Mouse (Mus musculus) gastrocnemius, adult 2 months (tissue): ENCODE results near the gene Emid1. TPM values are rescaled to one million over a fixed set of nuclear protein-coding genes. Genes with fewer than 3 reads are reported as not detected.

ENCODE experiments used
- DNase-seq: peaks from one replicate; pipeline ENCODE4 v3.0.0; 2022
- H3K27ac ChIP-seq: fragments of 200-600 bp; 2 replicates; pipeline ENCODE4 v1.8.1; 2022; ENCODE audit warnings: mild to moderate bottlenecking
- H3K4me3 ChIP-seq: fragments of 200-600 bp; 2 replicates; pipeline ENCODE4 v1.8.1; 2022; ENCODE audit warnings: mild to moderate bottlenecking, moderate library complexity
- CTCF ChIP-seq: fragments of 200-600 bp; IDR thresholded peaks from 2 replicates; pipeline ENCODE4 v1.8.1; 2022; ENCODE audit warnings: antibody characterized with exemption, mild to moderate bottlenecking, moderate library complexity
- intact Hi-C: fragments of 180-260 bp; cut with DNase I; formaldehyde crosslinking; loops from one replicate; pipeline ENCODE4 v1.15.1; 2025
- total RNA-seq, 2 experiments: library from RNA; stranded (reverse); gene quantifications; 2 replicates each; pipeline ENCODE4 v1.2.3; 2021

Gene Emid1
- total RNA-seq, 2 experiments from 2014 or later: 5.4 to 10.9 TPM

DNA sequence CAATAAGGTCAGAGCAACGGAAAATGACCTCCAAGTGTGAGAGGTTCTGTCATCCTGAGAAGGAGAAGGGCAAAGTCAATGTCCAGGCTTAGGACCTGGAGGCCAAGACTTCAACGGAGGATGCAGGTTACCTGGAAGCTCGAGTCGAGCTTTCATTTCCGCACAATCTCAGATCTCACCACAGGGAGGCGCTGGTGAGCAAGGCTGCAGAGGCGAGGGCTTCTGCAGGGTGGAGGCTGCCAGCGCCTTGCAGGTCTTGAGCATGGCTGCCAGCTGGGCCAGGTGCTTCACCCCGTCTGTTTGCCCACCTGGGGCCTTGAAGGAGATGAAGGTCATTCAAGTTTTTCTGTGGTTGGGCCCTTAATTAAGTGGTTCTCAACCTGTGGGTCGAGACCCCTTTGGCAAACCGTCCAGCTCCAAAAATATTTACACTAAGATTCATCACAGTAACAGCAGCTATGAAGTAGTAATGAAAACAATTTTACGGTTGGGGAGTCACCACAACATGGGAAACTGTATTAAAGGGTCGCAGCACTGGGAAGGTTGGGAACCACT is 29.9 kb upstream of the Emid1 start:
- Histone ChIP-seq H3K4me3 (no peak overlapping the region), H3K27ac (peak overlapping the region; percentile 78)
- intact Hi-C loops: loop anchor here (2.0 to 10.0 kb wide), 5 partner anchors 65 to 293 kb away; partner anchors contain the start of genes Kremen1 and Znrf3

DNA sequence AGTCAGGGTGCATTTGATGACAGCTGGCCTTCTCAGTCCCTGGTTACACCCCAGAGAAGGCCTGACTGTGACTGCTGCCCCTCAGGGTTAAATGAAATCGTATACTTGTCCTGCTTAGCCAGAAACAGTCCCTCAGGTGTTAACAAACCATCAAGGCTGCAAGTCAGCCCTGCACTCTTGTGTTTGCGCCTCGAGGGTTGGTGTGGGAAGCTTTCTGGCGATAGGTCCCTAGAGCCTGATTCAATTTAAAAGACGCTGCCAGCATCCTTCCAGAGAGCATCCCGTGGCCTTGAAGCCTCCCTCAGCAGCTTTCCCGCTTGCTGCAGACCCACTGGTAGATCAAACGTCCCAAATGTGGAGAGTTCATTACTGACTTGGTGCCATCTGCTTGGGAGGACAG is 27.3 kb upstream of the Emid1 start:
- no peak for DNase-seq
- Histone ChIP-seq H3K4me3 (no peak overlapping the region), H3K27ac (peak overlapping the region; percentile 24)
- no peak for TF ChIP-seq CTCF
- intact Hi-C loops: no loop called here

More for the DNA sequence above, 29.9 kb upstream of the Emid1 start:
- DNase-seq: peak; percentile 90
- peak; percentile 98 for TF ChIP-seq CTCF

DNA sequence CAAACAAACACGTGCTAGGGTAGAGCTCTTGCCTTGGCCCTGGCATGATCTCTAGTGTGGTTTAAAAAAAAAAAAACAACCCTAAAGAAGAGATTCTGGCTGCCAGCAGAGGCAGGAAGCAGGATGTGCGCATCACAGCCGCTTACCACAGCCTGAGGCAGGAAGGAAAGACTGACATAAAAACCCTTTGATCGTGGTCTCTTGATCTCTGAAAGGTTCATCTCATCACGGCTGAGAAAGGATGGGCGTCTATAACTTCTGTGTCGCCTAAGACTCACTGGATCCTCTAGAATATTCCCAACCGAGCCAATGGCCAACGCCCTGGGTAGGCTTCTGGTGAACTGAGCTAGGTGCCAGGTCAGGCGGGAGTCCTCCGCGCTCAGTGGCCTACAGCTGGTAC is 25.1 kb upstream of the Emid1 start:
- H3K4me3 ChIP-seq: no peak overlapping the region
- intact Hi-C loops: no loop called here
- H3K27ac ChIP-seq: no peak overlapping the region
- DNase-seq: no peak
- TF ChIP-seq CTCF: no peak

DNA sequence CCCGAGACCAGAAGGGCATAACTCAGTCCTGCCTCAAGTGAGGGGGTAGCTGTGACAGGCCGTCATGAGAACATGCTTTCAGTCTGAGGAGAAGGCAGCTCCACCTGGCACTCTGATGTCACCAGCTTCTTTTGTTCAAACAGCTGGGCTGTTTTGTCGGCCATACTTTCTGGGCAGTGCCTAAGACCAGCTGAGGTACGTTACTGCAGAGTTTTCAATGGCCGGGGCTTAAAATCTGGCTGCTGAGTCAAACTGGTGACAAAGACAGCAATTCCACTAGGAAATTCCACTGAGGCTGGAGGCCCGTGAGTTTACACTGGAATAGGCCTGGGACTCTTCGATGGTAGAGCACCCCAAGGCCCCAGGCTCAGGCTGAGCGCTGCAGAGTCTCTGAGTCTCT is 24.6 kb upstream of the Emid1 start:
- TF ChIP-seq CTCF: no peak
- no peak overlapping the region for H3K4me3 ChIP-seq
- H3K27ac ChIP-seq: no peak overlapping the region
- DNase-seq: no peak
- intact Hi-C loops: no loop called here

DNA sequence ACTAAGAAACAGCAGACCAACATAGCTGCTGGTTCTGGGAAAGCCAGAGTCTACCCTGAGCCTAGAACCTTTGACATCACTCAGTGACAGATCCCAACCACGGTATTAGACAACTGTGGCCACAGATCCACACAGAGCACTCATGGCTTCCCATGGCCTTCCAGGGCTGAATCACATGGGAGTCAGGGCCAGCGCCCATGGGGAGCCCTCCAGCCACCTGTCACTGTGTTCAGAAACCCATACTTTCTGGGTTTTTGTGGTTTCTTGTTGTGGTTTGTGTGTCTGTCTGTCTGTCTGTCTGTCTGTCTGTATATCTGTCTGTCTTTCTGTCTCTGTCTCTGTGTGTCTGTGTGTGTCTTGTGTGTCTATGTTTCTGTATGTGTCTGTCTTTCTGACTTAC is 23.8 kb upstream of the Emid1 start:
- no peak for TF ChIP-seq CTCF
- intact Hi-C loops: no loop called here
- no peak for DNase-seq
- no peak overlapping the region for H3K27ac ChIP-seq
- H3K4me3 ChIP-seq: no peak overlapping the region

DNA sequence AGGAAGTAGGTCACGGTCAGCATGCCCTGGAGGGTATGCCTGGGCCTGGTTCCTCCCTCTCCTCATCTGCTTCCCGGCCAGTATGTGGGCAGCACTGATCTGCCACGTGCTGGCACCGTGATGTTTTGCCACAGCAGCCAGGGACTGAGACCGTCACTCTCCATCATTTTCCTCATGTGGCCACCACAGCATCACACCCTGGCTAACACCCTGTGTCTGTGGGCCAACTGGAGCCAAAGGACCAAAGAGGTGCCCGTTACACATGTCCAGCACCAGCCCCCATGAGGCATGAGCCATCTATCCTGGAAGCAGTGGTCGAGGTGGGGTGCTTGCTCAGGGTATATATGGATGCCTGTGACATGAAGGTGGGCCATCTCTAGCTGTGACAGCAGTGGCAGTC is 23.1 kb upstream of the Emid1 start:
- no peak for TF ChIP-seq CTCF
- no peak for DNase-seq
- intact Hi-C loops: no loop called here

DNA sequence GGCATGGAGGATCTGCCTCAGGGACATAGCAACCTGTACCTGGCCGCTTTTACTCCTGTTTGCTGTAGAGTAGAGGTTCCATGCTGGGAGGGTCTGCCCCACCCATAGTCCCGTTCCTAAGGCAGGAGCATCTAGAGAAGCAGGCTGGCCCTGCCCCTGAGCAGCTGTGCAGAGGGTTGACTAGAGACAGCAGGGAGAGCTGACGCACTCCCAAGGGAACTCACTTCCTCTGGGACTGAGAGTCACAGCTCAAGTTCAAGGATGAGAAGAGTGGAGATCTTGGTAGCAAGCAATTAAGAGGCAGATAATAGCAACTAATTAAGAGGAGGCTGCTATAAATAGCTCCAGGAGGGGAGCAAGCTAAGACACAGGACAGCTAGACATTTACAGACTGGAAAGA is 20.8 kb upstream of the Emid1 start:
- H3K27ac ChIP-seq: no peak overlapping the region
- intact Hi-C loops: no loop called here
- DNase-seq: no peak
- TF ChIP-seq CTCF: no peak
- no peak overlapping the region for H3K4me3 ChIP-seq

More for the DNA sequence above, 23.1 kb upstream of the Emid1 start:
- Histone ChIP-seq H3K27ac (no peak overlapping the region), H3K4me3 (no peak overlapping the region)

DNA sequence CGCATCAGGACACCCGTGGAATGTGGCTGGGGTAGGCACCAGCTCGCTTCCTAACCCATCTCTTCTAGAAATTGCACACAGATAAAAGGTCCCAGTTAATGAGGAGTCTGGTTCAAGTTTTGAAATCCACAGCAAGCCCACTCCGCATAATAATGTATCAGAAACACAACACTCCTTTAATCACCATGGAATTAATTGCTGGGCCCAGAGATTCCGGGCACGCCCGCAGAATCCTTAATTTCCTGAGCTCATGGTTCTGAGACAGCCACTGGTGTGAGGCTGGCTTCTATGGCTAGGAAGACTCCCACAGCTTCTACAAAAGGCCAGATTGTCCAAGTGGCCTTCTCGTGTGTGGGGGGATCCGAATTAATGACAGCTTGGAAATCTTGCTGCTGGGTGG is 15.3 kb upstream of the Emid1 start:
- no peak for TF ChIP-seq CTCF
- H3K27ac ChIP-seq: no peak overlapping the region

DNA sequence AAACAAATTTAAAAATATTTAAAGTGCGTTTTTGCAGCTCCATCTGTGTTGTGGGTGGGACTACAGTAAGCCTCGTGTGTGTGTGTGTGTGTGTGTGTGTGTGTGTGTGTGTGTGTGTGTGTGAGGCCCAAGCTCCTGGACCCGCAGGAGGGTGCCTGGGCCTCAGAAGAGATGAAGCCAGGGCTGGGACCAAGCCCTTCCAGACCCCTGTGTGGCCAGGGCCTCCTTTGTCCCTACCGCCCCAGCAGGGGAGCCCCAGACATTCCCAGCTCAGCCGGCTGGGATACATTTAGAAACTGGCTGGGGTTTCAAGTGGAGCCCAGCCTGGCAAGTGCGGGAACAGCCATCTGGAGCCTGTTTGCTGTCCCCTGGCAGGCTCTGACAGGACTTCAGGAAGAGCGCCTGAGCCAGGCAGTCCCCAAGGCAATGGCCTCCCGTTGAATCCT is 13.4 kb upstream of the Emid1 start:
- intact Hi-C loops: no loop called here
- H3K27ac ChIP-seq: peak overlapping the region; percentile 66
- TF ChIP-seq CTCF: peak; percentile 2; the same call in 1 of the 2 replicates

More for the DNA sequence above, 15.3 kb upstream of the Emid1 start:
- DNase-seq: no peak
- intact Hi-C loops: no loop called here
- no peak overlapping the region for H3K4me3 ChIP-seq

DNA sequence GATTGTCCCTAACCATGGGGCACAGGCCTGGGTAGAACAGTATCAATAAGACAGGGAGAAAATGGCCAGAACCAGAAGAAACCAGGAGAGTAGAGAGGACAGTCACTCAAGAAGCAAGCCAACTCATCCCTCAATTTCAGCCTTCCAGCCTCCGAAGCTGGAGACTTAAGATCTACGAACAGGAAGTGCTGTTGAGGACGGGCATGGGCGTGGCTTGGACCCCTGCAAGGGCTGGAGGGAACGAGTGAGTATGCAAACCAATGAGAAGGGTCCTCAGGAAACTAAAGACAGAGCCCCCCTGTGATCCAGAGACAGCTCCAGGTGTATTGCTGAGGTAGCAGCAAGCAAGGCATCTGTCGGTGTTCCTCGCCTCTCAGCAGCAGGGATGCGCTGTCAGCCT is 12.3 kb upstream of the Emid1 start:
- no peak for DNase-seq
- Histone ChIP-seq H3K4me3 (no peak overlapping the region), H3K27ac (no peak overlapping the region)
- no peak for TF ChIP-seq CTCF
- intact Hi-C loops: no loop called here

More for the DNA sequence above, 13.4 kb upstream of the Emid1 start:
- no peak overlapping the region for H3K4me3 ChIP-seq
- peak; percentile 82 for DNase-seq

DNA sequence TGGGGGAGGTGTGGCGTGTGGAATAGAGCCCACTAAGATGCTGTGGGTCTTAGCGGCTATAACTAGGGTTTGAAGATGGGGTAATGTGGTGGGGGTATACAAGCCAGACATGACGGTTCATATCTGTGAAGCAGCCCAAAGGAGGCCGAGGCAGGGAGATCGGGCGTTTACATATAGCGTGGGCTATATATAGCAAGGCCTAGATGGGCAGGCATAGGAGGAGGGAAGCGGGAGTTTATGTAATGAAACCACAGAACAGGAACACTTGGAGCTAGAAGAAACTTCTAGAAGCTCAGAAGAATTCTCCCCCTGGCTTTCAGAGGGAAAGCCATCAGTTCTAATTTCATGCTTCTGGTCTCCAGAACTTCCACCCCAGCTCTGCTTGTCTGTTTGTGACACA is 11.4 kb upstream of the Emid1 start:
- no peak for TF ChIP-seq CTCF
- no peak for DNase-seq
- Histone ChIP-seq H3K27ac (no peak overlapping the region), H3K4me3 (no peak overlapping the region)
- intact Hi-C loops: no loop called here

DNA sequence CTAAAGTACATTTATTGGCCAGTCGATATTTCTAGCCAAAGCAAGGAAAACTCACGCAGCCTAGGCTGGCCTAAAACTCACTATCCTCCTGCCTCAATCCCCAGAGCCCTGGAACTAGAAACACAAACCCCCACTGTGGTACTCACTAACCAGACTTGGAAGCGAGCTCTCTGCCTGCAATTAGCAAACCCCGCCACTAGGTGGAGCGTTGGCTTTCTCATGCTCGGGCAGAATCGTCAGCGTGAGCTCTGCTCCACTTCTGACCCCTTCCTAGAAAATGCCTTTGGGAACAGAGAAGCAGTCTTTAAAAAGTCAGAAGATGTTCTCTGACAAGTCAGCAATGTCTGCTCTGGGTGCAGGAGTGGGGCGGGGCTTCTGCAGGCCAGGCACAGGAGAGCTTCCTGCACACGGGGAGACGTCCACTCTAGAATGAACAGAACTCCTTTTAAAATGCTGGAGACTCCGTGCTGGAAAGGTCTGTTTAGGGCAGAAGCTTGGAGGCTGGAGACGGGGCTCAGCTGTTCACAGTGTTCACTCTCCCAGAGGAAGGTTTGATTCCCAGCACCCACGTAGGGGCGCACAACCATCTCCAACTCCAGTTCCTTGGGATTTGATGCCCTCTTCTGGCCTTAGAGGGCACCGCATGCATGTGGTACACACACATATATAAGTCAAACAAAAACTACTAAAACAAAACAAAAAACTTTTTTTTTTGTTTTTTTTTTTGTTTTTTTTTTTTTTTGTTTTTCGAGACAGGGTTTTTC is 8.8 kb upstream of the Emid1 start:
- intact Hi-C loops: no loop called here

DNA sequence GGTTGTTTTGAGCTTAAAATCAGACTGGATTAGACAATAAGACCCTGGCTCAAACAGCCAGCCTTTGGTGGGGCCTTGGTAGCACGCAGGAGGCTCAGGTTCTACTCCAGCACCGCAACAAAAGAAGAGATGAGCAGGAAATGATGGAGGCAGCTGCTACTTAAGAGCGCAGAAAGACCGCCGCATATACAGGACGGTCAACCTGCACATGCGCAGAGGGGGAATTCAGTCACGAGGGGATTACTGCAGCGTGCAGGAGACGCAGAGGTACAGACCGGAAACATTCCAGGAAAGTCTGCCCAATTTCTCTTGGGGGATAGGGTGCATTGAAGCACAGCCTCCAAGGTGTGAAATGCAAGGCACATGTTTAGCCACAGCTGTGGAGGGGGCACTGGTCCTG is 6.0 kb upstream of the Emid1 start:
- TF ChIP-seq CTCF: no peak
- intact Hi-C loops: no loop called here
- H3K4me3 ChIP-seq: no peak overlapping the region
- no peak for DNase-seq
- H3K27ac ChIP-seq: no peak overlapping the region

More for the DNA sequence above, 8.8 kb upstream of the Emid1 start:
- no peak overlapping the region for H3K4me3 ChIP-seq
- DNase-seq: peak; percentile 58
- TF ChIP-seq CTCF: peak; percentile 67
- H3K27ac ChIP-seq: no peak overlapping the region
